Mouse (Mus musculus) myocyte (in vitro differentiated cells): ENCODE data around the gene Ap5s1.

Experiments used
- CEBPB ChIP-seq: IDR thresholded peaks from 2 replicates; pipeline ENCODE4 v1.6.1; 2011; ENCODE audit warnings: mild to moderate bottlenecking, moderate library complexity; ENCODE audit not compliant: poor library complexity, insufficient read depth, severe bottlenecking
- MAX ChIP-seq: IDR thresholded peaks from one replicate; pipeline ENCODE4 v1.6.1; 2011; ENCODE audit warnings: low read depth, mild to moderate bottlenecking, control low read depth
- POLR2A ChIP-seq: IDR thresholded peaks from one replicate; pipeline ENCODE4 v1.6.1; 2011; ENCODE audit warnings: low read depth, mild to moderate bottlenecking, control low read depth, moderate library complexity; ENCODE audit not compliant: insufficient read length
- POLR2AphosphoS2 ChIP-seq: IDR thresholded peaks from one replicate; pipeline ENCODE4 v1.6.1; 2011; ENCODE audit warnings: low read depth, control low read depth; ENCODE audit not compliant: insufficient read length
- REST ChIP-seq: IDR thresholded peaks from one replicate; pipeline ENCODE4 v1.6.1; 2011; ENCODE audit warnings: mild to moderate bottlenecking, control low read depth, moderate library complexity; ENCODE audit not compliant: insufficient read depth, insufficient read length
- SRF ChIP-seq: IDR thresholded peaks from one replicate; pipeline ENCODE4 v1.6.1; 2011; ENCODE audit warnings: low read depth; ENCODE audit not compliant: control insufficient read depth, insufficient read length
- USF1 ChIP-seq: IDR thresholded peaks from one replicate; pipeline ENCODE4 v1.6.1; 2011; ENCODE audit warnings: low read depth, mild to moderate bottlenecking, control low read depth, moderate library complexity

DNA sequence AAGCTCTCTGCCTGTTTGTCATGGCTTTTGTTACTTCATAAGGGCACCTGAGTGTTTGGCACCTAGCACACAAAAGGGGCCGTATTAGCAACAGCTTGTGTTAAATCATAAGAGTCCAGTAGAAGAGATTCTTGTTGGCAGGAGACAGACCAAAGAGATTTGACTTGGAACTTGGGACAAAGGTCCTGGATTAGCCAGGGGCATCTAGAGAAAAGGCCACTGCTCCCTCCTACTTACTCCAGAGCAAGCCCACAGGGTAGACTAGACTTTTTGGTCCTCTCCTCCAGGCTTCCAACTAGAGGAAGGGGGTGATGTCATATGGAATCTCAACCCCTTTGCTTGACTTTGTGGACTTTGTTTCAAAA lies 31.0 kb upstream of the Ap5s1 start:
- no peak for TF ChIP-seq POLR2A
- no peak for TF ChIP-seq SRF
- TF ChIP-seq CEBPB, result no peak
- no peak for TF ChIP-seq USF1
- no peak for TF ChIP-seq MAX
- TF ChIP-seq REST, result no peak
- no peak for TF ChIP-seq POLR2AphosphoS2
